Mouse (Mus musculus) lung, postnatal 10 days (tissue): ENCODE measurements around the gene Sel1l3.

ENCODE experiments used
- DNase-seq: peaks from one replicate; pipeline ENCODE4 v3.0.0; 2021

Sel1l3 gene

DNA sequence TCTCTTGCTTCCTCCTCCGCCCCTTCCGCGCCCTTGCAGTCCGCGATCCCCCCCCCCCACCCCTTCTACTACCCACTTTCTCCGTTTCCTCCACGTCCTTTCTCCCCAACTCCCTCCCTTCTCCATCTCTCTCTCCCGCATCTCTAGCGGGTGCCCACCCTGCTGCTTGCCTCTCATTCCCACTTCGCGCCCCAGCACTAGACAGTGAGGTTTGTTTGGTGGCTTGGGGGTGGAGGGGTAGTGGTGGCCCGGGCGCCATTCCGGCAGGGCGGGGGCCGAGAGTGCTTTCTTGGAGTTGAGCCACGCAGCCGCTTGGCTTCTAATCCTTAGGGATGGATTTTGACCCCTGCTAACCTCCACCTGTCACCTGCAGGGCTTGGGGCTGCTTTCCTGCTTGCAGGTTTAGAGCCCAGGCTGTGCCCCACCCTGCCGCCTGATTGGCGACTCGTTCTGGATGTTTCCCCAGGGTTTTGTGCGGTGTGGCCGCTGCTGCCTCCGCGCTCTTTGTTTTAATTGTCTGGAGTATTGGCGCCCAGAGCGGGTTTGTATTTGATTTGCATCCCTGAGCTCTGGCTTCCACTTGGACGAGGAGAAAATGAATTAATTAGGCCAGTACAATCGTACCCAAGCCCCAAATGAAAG, at the start of gene Sel1l3:
Gene Sel1l3, minus strand, starts transcription at position 217 of the 642 bp plus-strand sequence.
- DNase-seq = peak; percentile 22

- DNase-seq = no peak
Measured at GRCm38 (mm10) chr5:53261999-53262398, 48.3 kb upstream of the Sel1l3 start.

DNA sequence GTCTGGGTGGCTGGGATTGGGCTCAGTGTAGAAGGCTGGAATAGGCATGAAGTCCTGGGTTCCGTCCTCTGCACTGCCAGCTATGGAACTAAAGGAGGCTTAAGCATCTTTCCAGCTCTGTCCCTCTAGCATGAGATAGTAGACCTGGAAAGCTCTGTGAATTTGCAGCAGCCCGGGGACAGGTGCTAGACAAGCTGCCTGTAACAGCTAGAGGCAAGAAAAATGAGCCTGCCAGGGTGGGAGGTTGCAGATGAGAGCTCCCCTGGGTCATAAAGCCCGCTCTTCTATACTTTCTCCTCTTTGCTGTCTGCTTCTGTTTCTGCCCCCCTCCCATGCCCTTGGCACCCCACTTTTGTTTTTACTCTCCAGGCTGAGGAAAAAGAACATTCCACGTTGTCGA, 46.2 kb upstream of the Sel1l3 start:
- DNase-seq = no peak

DNA sequence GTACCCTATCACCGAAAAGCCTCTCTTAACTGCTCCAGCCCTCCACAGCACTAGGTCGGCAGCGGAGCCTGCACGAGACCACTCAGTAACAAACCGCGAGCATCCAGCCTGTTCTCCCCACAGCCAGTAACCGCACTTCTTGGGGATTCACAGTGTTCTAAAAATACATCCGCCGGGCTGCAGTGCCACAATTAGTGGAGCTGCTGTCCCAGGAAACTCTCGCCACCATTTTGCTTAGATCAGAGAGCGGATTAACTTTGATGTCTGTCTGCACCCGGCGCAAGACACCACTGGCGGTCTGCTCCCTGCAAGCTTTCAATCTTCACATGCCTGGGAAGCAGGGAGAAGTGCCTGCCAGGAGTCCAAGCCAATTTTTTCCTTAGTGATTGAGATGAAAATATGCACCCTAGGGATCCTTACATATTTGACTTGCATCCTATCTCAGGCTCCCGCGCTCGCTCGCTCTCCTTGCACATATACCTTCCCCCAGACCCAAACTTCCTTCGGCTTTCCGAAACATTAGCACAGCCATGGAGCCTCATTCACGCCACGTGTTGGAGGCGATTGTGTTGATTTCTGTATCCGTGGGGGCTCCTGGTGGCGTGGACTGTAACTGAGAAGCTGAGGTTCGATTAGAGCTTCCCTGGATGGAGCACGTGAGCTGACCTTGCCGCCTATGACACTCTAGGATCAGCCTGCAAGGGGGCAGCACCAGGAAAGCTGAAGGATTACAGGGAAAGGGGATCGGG, 44.5 kb upstream of the Sel1l3 start:
- peak; percentile 38 for DNase-seq

- no peak for DNase-seq
Measured at GRCm38 (mm10) chr5:53254821-53255220, 41.1 kb upstream of the Sel1l3 start.

- no peak for DNase-seq
Measured at GRCm38 (mm10) chr5:53254154-53254553, 40.4 kb upstream of the Sel1l3 start.

- no peak for DNase-seq
Measured at GRCm38 (mm10) chr5:53249431-53250061, 35.8 kb upstream of the Sel1l3 start.

- no peak for DNase-seq
Measured at GRCm38 (mm10) chr5:53248499-53248898, 34.8 kb upstream of the Sel1l3 start.

- DNase-seq = peak; percentile 33
Measured at GRCm38 (mm10) chr5:53243933-53244332, 30.2 kb upstream of the Sel1l3 start.

DNA sequence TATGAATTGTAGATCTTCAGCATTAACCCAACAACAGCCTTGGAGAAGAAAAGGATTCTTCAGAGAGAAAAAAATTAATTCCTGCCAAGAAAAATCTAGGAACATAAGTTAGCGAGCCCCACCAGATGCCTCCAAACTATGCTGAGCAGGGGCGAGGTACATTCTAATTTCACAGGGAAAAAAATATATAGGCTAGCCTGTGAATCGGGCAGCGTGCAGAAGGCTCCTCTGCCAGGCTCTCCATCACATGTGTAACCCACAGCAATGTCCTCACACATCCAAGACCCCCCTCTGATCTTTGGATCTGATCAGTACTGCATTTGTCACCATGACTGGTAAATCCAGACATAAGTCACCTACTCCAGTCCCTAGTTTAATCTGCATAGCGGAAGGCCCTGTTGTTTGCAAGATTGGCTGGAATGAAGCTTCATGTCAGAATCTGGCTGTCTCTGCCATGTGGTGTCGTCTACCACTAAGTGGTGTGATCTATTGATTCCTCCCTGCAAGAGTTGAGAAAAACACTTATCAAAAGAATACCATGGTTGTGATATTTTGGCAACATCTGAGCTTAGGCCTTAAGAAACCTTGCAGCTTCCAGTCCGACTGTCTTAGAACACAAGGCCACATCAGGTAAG, 29.3 kb upstream of the Sel1l3 start:
- DNase-seq = no peak

DNA sequence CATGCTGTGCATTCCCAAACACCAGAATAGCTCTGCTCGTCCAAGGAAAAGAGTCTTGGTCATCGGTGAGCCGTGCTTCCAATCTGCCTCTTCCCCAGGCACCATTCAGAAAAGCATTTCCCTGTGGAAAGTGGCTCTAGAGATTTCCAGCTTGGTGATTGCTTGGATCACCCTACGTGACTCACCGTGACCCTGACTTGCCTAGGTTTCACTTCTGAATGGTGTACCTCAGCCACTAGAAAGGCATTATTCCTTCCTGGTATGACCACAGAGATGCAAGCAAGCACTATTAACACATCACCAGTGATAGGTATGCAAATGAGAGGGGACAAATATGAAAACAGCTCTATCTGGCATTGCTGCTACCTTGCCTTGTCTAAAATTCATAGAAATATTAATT, 28.2 kb upstream of the Sel1l3 start:
- no peak for DNase-seq

GRCm38 (mm10) chr5:53241109-53241508, 27.4 kb upstream of the Sel1l3 start:
- DNase-seq = no peak

DNA sequence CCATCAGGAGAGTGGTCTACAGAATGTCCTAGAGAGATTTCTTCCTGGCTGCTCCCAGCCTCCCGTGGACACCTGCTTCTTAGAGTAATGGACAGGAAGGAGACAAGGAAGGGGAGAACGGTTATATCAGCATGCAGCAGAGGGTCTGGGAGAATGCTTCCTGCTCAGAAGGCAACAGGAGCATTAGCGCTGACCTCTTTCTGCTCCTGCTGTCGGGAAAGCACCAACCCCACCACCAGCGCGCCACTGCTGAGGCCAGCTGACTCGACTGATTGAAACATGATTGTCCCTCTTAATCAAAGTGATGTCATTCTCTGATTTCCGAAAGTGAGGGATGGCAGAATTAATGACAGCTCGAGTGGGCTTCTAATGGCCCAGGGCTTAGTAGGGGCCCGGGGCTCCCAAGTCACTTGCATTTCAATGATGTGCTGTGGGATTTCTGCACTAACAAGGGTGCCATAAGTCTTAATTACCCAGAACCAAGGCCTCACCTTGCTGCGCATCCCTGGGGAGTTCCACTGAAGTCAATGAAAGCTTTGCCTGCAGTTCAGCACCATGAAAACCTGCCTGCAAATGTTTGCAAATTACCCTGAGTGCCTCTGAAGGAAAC, 26.2 kb upstream of the Sel1l3 start:
- no peak for DNase-seq

- DNase-seq = no peak
Measured at GRCm38 (mm10) chr5:53239189-53239588, 25.5 kb upstream of the Sel1l3 start.

DNA sequence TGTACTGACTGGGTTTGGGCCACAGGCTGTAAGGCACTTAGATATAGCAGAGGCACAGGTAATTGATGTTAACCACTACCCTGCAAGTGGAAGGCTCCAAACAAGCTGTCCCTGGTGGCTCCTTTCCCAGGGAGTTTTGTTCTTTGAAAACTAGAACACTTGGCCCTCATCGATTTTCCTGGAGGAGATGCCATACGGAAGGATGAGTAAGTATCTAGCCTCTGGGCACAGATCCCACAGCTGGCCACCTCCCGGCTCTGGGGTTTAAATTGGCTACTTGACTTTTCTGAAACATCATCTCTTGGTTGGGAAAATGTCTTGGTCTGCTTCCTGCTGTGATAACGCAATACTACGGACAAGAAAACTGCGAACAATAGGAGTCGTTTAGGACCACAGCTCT, 25.0 kb upstream of the Sel1l3 start:
- DNase-seq = no peak

- DNase-seq = no peak
Measured at GRCm38 (mm10) chr5:53236749-53237148, 23.0 kb upstream of the Sel1l3 start.

- peak; percentile 26 for DNase-seq
Measured at GRCm38 (mm10) chr5:53236136-53236535, 22.4 kb upstream of the Sel1l3 start.

DNA sequence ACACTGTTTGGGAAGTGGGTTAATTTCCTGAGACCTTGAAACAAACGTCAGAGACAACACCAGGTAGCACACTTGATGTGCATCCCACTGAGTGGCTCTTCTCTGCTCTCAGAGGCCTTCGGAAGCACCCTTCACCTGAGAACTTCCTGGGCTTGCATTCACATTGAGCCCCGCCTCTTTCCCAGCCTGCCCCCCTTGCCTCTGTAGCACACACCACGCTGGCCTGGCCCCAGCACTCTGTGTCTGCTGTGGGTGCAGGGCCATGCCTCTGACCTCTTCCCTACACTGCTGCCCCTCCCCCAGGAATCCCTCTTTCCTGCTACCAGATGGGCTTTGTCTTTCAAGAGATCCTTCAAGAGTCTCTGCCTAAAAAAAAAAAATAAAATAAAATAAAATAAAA, 21.8 kb upstream of the Sel1l3 start:
- peak; percentile 54 for DNase-seq

DNA sequence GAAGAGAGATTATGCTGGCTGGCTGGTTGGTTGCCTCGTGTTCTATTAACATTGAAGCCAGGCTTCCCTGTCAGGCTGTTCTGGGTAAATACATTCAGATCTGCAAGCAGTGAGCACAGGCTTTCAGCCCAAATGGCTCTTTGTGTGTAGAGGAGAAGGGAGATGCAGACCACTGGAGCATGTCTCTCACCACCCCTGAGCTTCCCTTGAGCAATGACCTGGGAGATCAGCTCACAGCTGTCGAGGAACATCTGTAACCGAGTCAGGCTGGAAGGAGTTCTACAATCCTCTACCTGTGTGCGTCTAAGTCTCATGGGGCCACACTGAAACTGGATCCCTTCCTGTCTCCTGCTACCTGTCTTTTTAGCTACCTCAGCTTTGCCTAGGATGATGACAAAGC, 16.8 kb upstream of the Sel1l3 start:
- no peak for DNase-seq

DNA sequence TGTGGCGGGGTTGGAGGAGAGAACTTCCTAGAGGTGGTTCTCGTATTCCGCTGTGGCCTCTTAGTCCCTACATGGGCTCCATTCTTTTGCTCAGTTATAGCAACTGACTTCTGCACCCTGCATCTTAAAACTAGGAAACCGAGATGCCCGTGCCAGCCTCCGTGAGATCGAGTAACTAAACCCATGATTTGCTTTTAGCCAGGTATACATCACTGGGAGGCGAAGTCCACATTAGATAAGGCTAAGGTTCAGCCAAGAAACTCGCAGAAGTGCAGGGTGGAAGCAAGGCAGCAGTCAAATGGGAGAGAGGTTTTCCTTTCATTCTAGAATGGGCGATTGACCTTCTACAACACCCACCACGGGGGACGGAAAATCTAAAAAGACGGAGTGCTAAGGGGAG, 11.7 kb upstream of the Sel1l3 start:
- no peak for DNase-seq

DNA sequence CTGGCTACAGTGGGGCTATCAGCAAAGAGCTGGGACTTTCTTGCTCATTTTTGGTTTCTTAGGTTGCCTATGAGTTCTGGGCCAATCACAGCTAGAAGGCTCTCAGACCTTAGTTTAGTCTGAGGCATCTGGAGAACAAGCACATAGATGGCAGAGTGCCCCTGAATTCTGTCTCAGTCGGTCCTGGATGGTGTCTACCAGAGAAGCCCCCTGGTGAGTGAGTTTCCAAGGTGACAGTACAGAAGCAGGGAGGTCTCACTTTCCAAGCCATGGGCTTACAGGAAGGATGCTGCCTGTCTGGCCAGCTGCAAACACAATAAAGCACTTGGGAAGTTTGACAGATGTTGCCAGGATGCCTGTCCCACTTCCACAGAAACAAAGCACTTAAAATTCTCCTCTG, 1.1 kb upstream of the Sel1l3 start:
- DNase-seq = no peak

GRCm38 (mm10) chr5:53214362-53214761, 635 bp upstream of the Sel1l3 start:
- DNase-seq = no peak
